ENCODE assay signal across 8 mouse cellular contexts in genomic region chr14:27428973-27429711, GRCm38 (mm10). TPM values are rescaled to one million over a fixed set of nuclear protein-coding genes. Genes with fewer than 3 reads are reported as not detected.
DNase-seq lines count a peak whose midpoint lies in the region; ATAC-seq and TF ChIP-seq lines count a peak whose summit lies in the region.

No protein-coding gene starts in this region.

- H3K4me2 ChIP-seq in forebrain, embryonic 16.5 days (ENCODE audit: low read length): peak overlapping the region; percentile 79
- H3K4me2 ChIP-seq in lung, postnatal 0 days (replicated peaks; ENCODE audit: low read depth, low read length): peak overlapping the region; percentile 92

- H3K9ac ChIP-seq in forebrain, embryonic 16.5 days (replicated peaks; ENCODE audit: low read depth, low read length): peak overlapping the region; percentile 98
- H3K9ac ChIP-seq in lung, postnatal 0 days (replicated peaks; ENCODE audit: low read depth): peak overlapping the region; percentile 98

- peaks cover 12% of the 10 kb centered on the region for H3K9me3 ChIP-seq in G1E (replicated peaks)
- peaks cover 8% of the 10 kb centered on the region for H3K9me3 ChIP-seq in forebrain, embryonic 16.5 days (ENCODE audit: control insufficient read depth, low read length)
- no peaks in the 10 kb centered on the region for H3K9me3 ChIP-seq in lung, postnatal 0 days (ENCODE audit: low read length)

- H3K4me3 ChIP-seq in G1E (ENCODE audit: low read depth, low read length): peak overlapping the region; percentile 80
- H3K4me3 ChIP-seq in forebrain, embryonic 16.5 days (replicated peaks; ENCODE audit: low read length): peak overlapping the region; percentile 84
- H3K4me3 ChIP-seq in lung, postnatal 0 days (ENCODE audit: low read depth, low read length): peak overlapping the region; percentile 65

- H3K27me3 ChIP-seq in G1E (ENCODE audit: insufficient read depth, low read length): no peaks in the 10 kb centered on the region
- no peaks in the 10 kb centered on the region for H3K27me3 ChIP-seq in forebrain, embryonic 16.5 days (replicated peaks; ENCODE audit: control insufficient read depth, insufficient read depth, low read length)
- no peaks in the 10 kb centered on the region for H3K27me3 ChIP-seq in lung, postnatal 0 days (replicated peaks; ENCODE audit: insufficient read depth, low read length)

- H3K27ac ChIP-seq in forebrain, embryonic 16.5 days (ENCODE audit: low read length): peak overlapping the region; percentile 100
- H3K27ac ChIP-seq in lung, postnatal 0 days (ENCODE audit: low read length): peak overlapping the region; percentile 100

- ATAC-seq in G1E (ENCODE audit: extremely low read depth, insufficient number of reproducible peaks, low FRiP score, poor library complexity, severe bottlenecking): peak; percentile 91
- ATAC-seq in forebrain, embryonic 16.5 days: peak; percentile 85
- ATAC-seq in lung, postnatal 0 days: peak; percentile 81

- TF ChIP-seq EP300 in lung, postnatal 0 days (IDR thresholded peaks at IDR 0.05): no peak

- DNase-seq in G1E (ENCODE audit: low spot score): peak; percentile 66
- peak; percentile 92 for DNase-seq in cerebellum, adult 11-12 months
- DNase-seq in heart, postnatal 4 days: peak; percentile 85
- peak; percentile 87 for DNase-seq in layer of hippocampus, adult 9-11 months
- DNase-seq in lung, postnatal 0 days (ENCODE audit: low spot score): peak; percentile 95
- peak; percentile 69 for DNase-seq in ovary, postnatal 14 days (ENCODE audit: low spot score)
- peak; percentile 81 for DNase-seq in thymus, postnatal 14 days

- peaks cover 27% of the 10 kb centered on the region for H3K36me3 ChIP-seq in G1E (replicated peaks)
- H3K36me3 ChIP-seq in forebrain, embryonic 16.5 days (ENCODE audit: control insufficient read depth, insufficient read depth): 0 out of 2 replicates have a peak, but pooled peaks cover 2% of the 10 kb centered on the region
- H3K36me3 ChIP-seq in lung, postnatal 0 days (ENCODE audit: insufficient read depth, low read length): no peaks in the 10 kb centered on the region

- peaks cover 10% of the 10 kb centered on the region for H3K4me1 ChIP-seq in G1E (ENCODE audit: insufficient read depth, low read depth, low read length)
- peaks cover 6% of the 10 kb centered on the region; the same call in 1 of the 2 replicates for H3K4me1 ChIP-seq in forebrain, embryonic 16.5 days (replicated peaks; ENCODE audit: control insufficient read depth, insufficient read depth, low read length)
- H3K4me1 ChIP-seq in lung, postnatal 0 days (ENCODE audit: insufficient read depth, low read depth, low read length): no peaks in the 10 kb centered on the region

- under 1% methylated on average over 78 of the region's 78 CpGs for WGBS in forebrain, embryonic 16.5 days
- WGBS in lung, postnatal 0 days: under 1% methylated on average over 52 of the region's 78 CpGs

- no peak for TF ChIP-seq CTCF in G1E (IDR thresholded peaks at IDR 0.05; ENCODE audit: low read depth, low read length)
- TF ChIP-seq CTCF in lung, postnatal 0 days (IDR thresholded peaks at IDR 0.05): no peak

RNA-seq across cellular contexts. Expression of gene Fam208a, which starts 0.5 kb away (rescaled TPM):
- 85.4 and 103 TPM in 2 replicates for total RNA-seq in G1E (2014; fragmentation: Nextera tagmentation)
- 59.4 and 70.0 TPM in 2 replicates for total RNA-seq in G1E (2017)
- 4.2 and 5.4 TPM in 2 replicates for polyA plus RNA-seq in G1E (2012)
- polyA plus RNA-seq in forebrain, embryonic 16.5 days (2015; fragmentation: Nextera tagmentation; extraction: Ambion mirVana): 13.7 and 17.4 TPM in 2 replicates
- total RNA-seq in heart, postnatal 4 days (2021): 10 to 100 TPM; 12.0 to 12.8 TPM
- 11.8 and 15.0 TPM in 2 replicates for polyA plus RNA-seq in lung, postnatal 0 days (2015; fragmentation: Nextera tagmentation; extraction: Ambion mirVana)

Comparison
In these comparisons a context has a peak if more than half of its experiments do, and no peak if none do; other contexts are left out.
1. Peak in every context shown above with its lines: DNase-seq, ATAC-seq, H3K4me3 ChIP-seq and H3K27ac ChIP-seq.